Comparison of ENCODE assay signal across 8 mouse cellular contexts in the genomic region with DNA sequence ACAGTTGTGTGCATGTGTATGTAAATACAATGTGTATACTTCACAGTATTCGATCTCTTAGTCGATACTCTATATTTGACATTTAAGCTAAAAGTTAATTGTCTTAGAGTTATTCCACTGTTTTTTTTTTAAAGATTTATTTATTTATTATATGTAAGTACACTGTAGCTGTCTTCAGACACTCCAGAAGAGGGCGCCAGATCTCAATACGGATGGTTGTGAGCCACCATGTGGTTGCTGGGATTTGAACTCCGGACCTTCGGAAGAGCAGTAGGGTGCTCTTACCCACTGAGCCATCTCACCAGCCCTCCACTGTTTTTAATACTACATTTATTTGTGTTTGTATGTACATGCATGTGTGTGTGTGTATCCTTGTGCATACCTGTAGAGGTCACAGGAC. TPM values are rescaled to one million over a fixed set of nuclear protein-coding genes. Genes with fewer than 3 reads are reported as not detected.
A peak's percentile ranks its signal among the peaks of the same experiment; 100 is the strongest.
DNase-seq lines count a peak whose midpoint lies in the region; ATAC-seq and TF ChIP-seq lines count a peak whose summit lies in the region.
"Not testable (repeated sequence)": the region's sequence is repeated elsewhere in the genome, so short reads cannot be mapped to it uniquely, and the experiment has no call there.

No protein-coding gene starts in this region.

- not testable (repeated sequence) for TF ChIP-seq EP300 in CH12.LX (IDR thresholded peaks at IDR 0.05; ENCODE audit: low read length); heart, adult 2 months (IDR thresholded peaks at IDR 0.05; ENCODE audit: insufficient read depth, low read depth, low read length); liver, embryonic 14.5 days (IDR thresholded peaks at IDR 0.05; ENCODE audit: low read depth); stomach, postnatal 0 days (optimal IDR thresholded peaks at IDR 0.05)

- in situ Hi-C loops in CH12.LX (cut with MboI; ENCODE audit: low pct_ligation_motif_present, low pct_unique_long_range_greater_than_20kb, low sequenced_read_pairs) = not testable (repeated sequence)

- not testable (repeated sequence) for H3K79me2 ChIP-seq in CH12.LX (replicated peaks; ENCODE audit: control insufficient read depth, extremely low read depth, insufficient read depth, poor library complexity, severe bottlenecking); heart, adult 2 months (replicated peaks; ENCODE audit: control insufficient read depth, insufficient read depth, low read length)
- peaks cover 39% of the 10 kb centered on the region for H3K79me2 ChIP-seq in macrophage (ENCODE audit: inconsistent target)

- not testable (repeated sequence) for H3K9me3 ChIP-seq in CH12.LX (replicated peaks; ENCODE audit: low read length); liver, embryonic 14.5 days (ENCODE audit: control insufficient read depth, low read length); stomach, postnatal 0 days (ENCODE audit: control insufficient read depth, low read length)

- not testable (repeated sequence) for TF ChIP-seq RAD21 in CH12.LX (IDR thresholded peaks at IDR 0.05; ENCODE audit: low read depth, low read length)

- H3K27me3 ChIP-seq in CH12.LX (replicated peaks); heart, adult 2 months (ENCODE audit: control insufficient read depth, insufficient read depth, low read length); kidney, adult 2 months (replicated peaks; ENCODE audit: control insufficient read depth, insufficient read depth, low read length); liver, embryonic 14.5 days (ENCODE audit: control insufficient read depth, insufficient read depth, low read length); stomach, postnatal 0 days (ENCODE audit: control insufficient read depth, insufficient read depth, low read length): not testable (repeated sequence)

- H3K4me2 ChIP-seq in CH12.LX (ENCODE audit: insufficient read depth, low read depth, poor library complexity, severe bottlenecking); liver, embryonic 14.5 days (ENCODE audit: low read depth); stomach, postnatal 0 days (replicated peaks; ENCODE audit: low read depth): not testable (repeated sequence)

- peak overlapping the region in 1 of 3 experiments; percentile 52 for H3K4me3 ChIP-seq in CH12.LX (replicated peaks in 1 of 3; ENCODE audit: low read depth in 2 of 3, low read length in 2 of 3, poor library complexity in 1 of 3)
- not testable (repeated sequence) for H3K4me3 ChIP-seq in brown adipose tissue, adult 24 weeks (ENCODE audit: insufficient read depth, low read depth, low read length); heart, adult 2 months; kidney, adult 2 months (ENCODE audit: insufficient read depth, low read depth, low read length); layer of hippocampus, adult 2 months; liver, embryonic 14.5 days (ENCODE audit: insufficient read depth in 1 of 2, low read depth in 2 of 2, low read length in 2 of 2); macrophage (ENCODE audit: inconsistent target); stomach, postnatal 0 days (ENCODE audit: low read depth, low read length)

- not testable (repeated sequence) for ATAC-seq in liver, embryonic 14.5 days (ENCODE audit: insufficient read depth); stomach, postnatal 0 days (ENCODE audit: low FRiP score, low TSS enrichment)

- not testable (repeated sequence) for H3K27ac ChIP-seq in CH12.LX (ENCODE audit: insufficient read depth, low read depth); heart, adult 2 months; liver, embryonic 14.5 days
- H3K27ac ChIP-seq in brown adipose tissue, adult 24 weeks (replicated peaks; ENCODE audit: low read depth, low read length) = 0 out of 2 replicates have a peak overlapping the region, but pooled peaks have one; percentile 47
- H3K27ac ChIP-seq in kidney, adult 2 months (ENCODE audit: insufficient read depth, low read depth, low read length) = peak overlapping the region; percentile 77
- peak overlapping the region; percentile 77 for H3K27ac ChIP-seq in layer of hippocampus, adult 2 months
- peak overlapping the region; percentile 66 for H3K27ac ChIP-seq in macrophage
- H3K27ac ChIP-seq in stomach, postnatal 0 days (replicated peaks) = peak overlapping the region; percentile 53; the same call in 1 of the 2 replicates

- not testable (repeated sequence) for TF ChIP-seq POLR2A in CH12.LX (IDR thresholded peaks at IDR 0.05; ENCODE audit: low read depth, low read length); heart, adult 2 months (IDR thresholded peaks at IDR 0.05; ENCODE audit: insufficient read depth, low read depth, low read length); kidney, adult 2 months (IDR thresholded peaks at IDR 0.05; ENCODE audit: low read depth, low read length)

- peak; percentile 6 to 40; a peak in 2 of 4 replicates for TF ChIP-seq CTCF in CH12.LX (conservative IDR thresholded peaks at IDR 0.05 in 1 of 2, IDR thresholded peaks at IDR 0.05 in 1 of 2; ENCODE audit: low read depth in 2 of 2, low read length in 2 of 2)
- TF ChIP-seq CTCF in heart, adult 2 months (IDR thresholded peaks at IDR 0.05) = peak; percentile 56
- TF ChIP-seq CTCF in kidney, adult 2 months (conservative IDR thresholded peaks at IDR 0.05; ENCODE audit: insufficient read depth, insufficient read length, low read depth, low read length) = not testable (repeated sequence)
- TF ChIP-seq CTCF in layer of hippocampus, adult 2 months (conservative IDR thresholded peaks at IDR 0.05) = peak; percentile 62
- peak; percentile 31; the same call in 1 of the 2 replicates for TF ChIP-seq CTCF in liver, embryonic 14.5 days (IDR thresholded peaks at IDR 0.05; ENCODE audit: low read depth)
- TF ChIP-seq CTCF in stomach, postnatal 0 days (IDR thresholded peaks at IDR 0.05; ENCODE audit: low read depth) = peak; percentile 53

- peaks cover 2 to 34% of the 10 kb centered on the region in 2 experiments; a peak in 3 of 4 replicates for H3K4me1 ChIP-seq in CH12.LX (ENCODE audit: control insufficient read depth in 1 of 2, insufficient read depth in 2 of 2)
- H3K4me1 ChIP-seq in brown adipose tissue, adult 24 weeks (ENCODE audit: control insufficient read depth, insufficient read depth, insufficient read length, low read length); heart, adult 2 months (ENCODE audit: control insufficient read depth, insufficient read depth, low read length); kidney, adult 2 months (ENCODE audit: control insufficient read depth, insufficient read depth, low read length); liver, embryonic 14.5 days (replicated peaks; ENCODE audit: control insufficient read depth in 2 of 2, insufficient read depth in 2 of 2, low read length in 1 of 2); stomach, postnatal 0 days (replicated peaks; ENCODE audit: control insufficient read depth, insufficient read depth): not testable (repeated sequence)

- H3K36me3 ChIP-seq in CH12.LX (replicated peaks in 1 of 2; ENCODE audit: control insufficient read depth in 1 of 2, insufficient read depth in 1 of 2, low read length in 1 of 2); heart, adult 2 months (ENCODE audit: control insufficient read depth, insufficient read depth, low read length); kidney, adult 2 months (ENCODE audit: control insufficient read depth, insufficient read depth, low read length); liver, embryonic 14.5 days (replicated peaks; ENCODE audit: control insufficient read depth, insufficient read depth, low read depth); macrophage (ENCODE audit: inconsistent target); stomach, postnatal 0 days (ENCODE audit: control insufficient read depth, insufficient read depth, low read length): not testable (repeated sequence)

- not testable (repeated sequence) for DNase-seq in CH12.LX (ENCODE audit: extremely low read depth); heart, adult 2 months; kidney, adult 2 months; layer of hippocampus, adult 2 months (ENCODE audit: low spot score in 2 of 2); liver, embryonic 14.5 days (ENCODE audit: low read depth in 3 of 3, low spot score in 3 of 3); stomach, postnatal 0 days (ENCODE audit: low spot score)

- intact Hi-C loops in heart, adult 2 months (cut with DNase I) = not testable (repeated sequence)

- WGBS in heart, adult 2 months = 86% methylated on average over 6 of the region's 6 CpGs
- WGBS in kidney, adult 2 months = 76% methylated on average over 6 of the region's 6 CpGs
- 62% methylated on average over 6 of the region's 6 CpGs for WGBS in liver, embryonic 14.5 days (ENCODE audit: insufficient replicate concordance)
- 83% methylated on average over 6 of the region's 6 CpGs for WGBS in macrophage (ENCODE audit: missing documents)
- WGBS in stomach, postnatal 0 days = 74% methylated on average over 6 of the region's 6 CpGs

- dilution Hi-C loops in CH12.LX (cut with MboI; ENCODE audit: extremely low pct_ligation_motif_present, extremely low pct_unique_long_range_greater_than_20kb, low sequenced_read_pairs) = not testable (repeated sequence)

- H3K9ac ChIP-seq in CH12.LX (ENCODE audit: insufficient read depth, low read depth); heart, adult 2 months (ENCODE audit: low read depth, low read length); liver, embryonic 14.5 days (replicated peaks); stomach, postnatal 0 days (ENCODE audit: low read length): not testable (repeated sequence)

RNA-seq across cellular contexts. Expression of a gene that starts 4.0 kb away (rescaled TPM):
- 1,079 and 1,089 TPM in 2 replicates for total RNA-seq in CH12.LX (2012; rRNA removed)
- 249 and 299 TPM in 2 replicates for total RNA-seq in CH12.LX (2014; rRNA removed)
- 181 and 204 TPM in 2 replicates for polyA plus RNA-seq in CH12.LX (2012; ENCODE audit: insufficient read length, low read depth)
- polyA plus RNA-seq in brown adipose tissue, adult 24 weeks (2012; ENCODE audit: insufficient read depth, insufficient read length, missing spikeins) = 41.7 and 53.1 TPM in 2 replicates
- 10 to 100 TPM; 26.0 to 28.0 TPM for total RNA-seq in heart, adult 2 months (2021)
- 5.8 and 13.6 TPM in 2 replicates for polyA plus RNA-seq in heart, adult 2 months (2012; rRNA removed)
- 8.9 and 11.5 TPM in 2 replicates for polyA plus RNA-seq in kidney, adult 2 months (2012; rRNA removed)
- 10 to 100 TPM; 33.2 to 33.5 TPM for total RNA-seq in layer of hippocampus, adult 2 months (2021)
- 33.8 and 57.4 TPM in 2 replicates for polyA plus RNA-seq in liver, embryonic 14.5 days (2012; rRNA removed)
- polyA plus RNA-seq in liver, embryonic 14.5 days (2014; fragmentation: Nextera tagmentation; extraction: Ambion mirVana) = 29.6 TPM in 2 replicates
- 100 to 1,000 TPM; 356 to 868 (median 559) TPM for total RNA-seq in macrophage (2018; cell fraction: chromatin; rRNA removed)
- 100 to 1,000 TPM in 3 of 26 experiments, 10 to 100 TPM in 23; 26.5 to 123 (median 52.2) TPM for total RNA-seq in macrophage (2018; cell fraction: cytosol; rRNA removed)
- 100 to 1,000 TPM; 227 to 771 (median 391) TPM for total RNA-seq in macrophage (2018; cell fraction: nucleus; rRNA removed)
- 35.7 to 117 TPM (median 46.4 TPM) in 3 replicates for polyA plus RNA-seq in macrophage (2018)
- 39.1 and 41.1 TPM in 2 replicates for polyA plus RNA-seq in stomach, postnatal 0 days (2015; fragmentation: Nextera tagmentation; extraction: Ambion mirVana)

RNA-seq across cellular contexts. Expression of a gene that starts 4.2 kb away (rescaled TPM):
- total RNA-seq in CH12.LX (2012; rRNA removed) (5.0 and 5.3 TPM in 2 replicates), CH12.LX (2014; rRNA removed) (10.9 and 12.0 TPM in 2 replicates)
- polyA plus RNA-seq in CH12.LX (2012; ENCODE audit: insufficient read length, low read depth) (20.2 and 22.4 TPM in 2 replicates), macrophage (2018) (30.8 to 111 TPM (median 39.1 TPM) in 3 replicates)
- 370 and 448 TPM in 2 replicates for polyA plus RNA-seq in brown adipose tissue, adult 24 weeks (2012; ENCODE audit: insufficient read depth, insufficient read length, missing spikeins)
- 1 to 10 TPM; 4.9 to 5.7 TPM for total RNA-seq in heart, adult 2 months (2021)
- polyA plus RNA-seq in heart, adult 2 months (2012; rRNA removed) = 8.1 and 12.3 TPM in 2 replicates
- 137 and 184 TPM in 2 replicates for polyA plus RNA-seq in kidney, adult 2 months (2012; rRNA removed)
- 10 to 100 TPM; 17.2 to 20.0 TPM for total RNA-seq in layer of hippocampus, adult 2 months (2021)
- polyA plus RNA-seq in liver, embryonic 14.5 days (2012; rRNA removed) = 4.0 and 5.9 TPM in 2 replicates
- polyA plus RNA-seq in liver, embryonic 14.5 days (2014; fragmentation: Nextera tagmentation; extraction: Ambion mirVana) = 2.3 and 2.7 TPM in 2 replicates
- 10 to 100 TPM in 18 of 26 experiments, 1 to 10 TPM in 8; 3.3 to 79.2 (median 26.6) TPM for total RNA-seq in macrophage (2018; cell fraction: chromatin; rRNA removed)
- total RNA-seq in macrophage (2018; cell fraction: cytosol; rRNA removed) = 10 to 100 TPM; 19.8 to 45.8 (median 29.2) TPM
- total RNA-seq in macrophage (2018; cell fraction: nucleus; rRNA removed) = 10 to 100 TPM; 10.0 to 98.8 (median 20.2) TPM
- polyA plus RNA-seq in stomach, postnatal 0 days (2015; fragmentation: Nextera tagmentation; extraction: Ambion mirVana) = 6.6 and 6.7 TPM in 2 replicates

RNA-seq across cellular contexts. Expression of a gene that starts 22.3 kb away (rescaled TPM):
- total RNA-seq in CH12.LX (2012; rRNA removed) (35.5 and 39.7 TPM in 2 replicates), CH12.LX (2014; rRNA removed) (59.8 and 70.7 TPM in 2 replicates)
- polyA plus RNA-seq in CH12.LX (2012; ENCODE audit: insufficient read length, low read depth) (57.0 and 58.6 TPM in 2 replicates), macrophage (2018) (19.5 to 27.1 TPM (median 22.9 TPM) in 3 replicates)
- polyA plus RNA-seq in brown adipose tissue, adult 24 weeks (2012; ENCODE audit: insufficient read depth, insufficient read length, missing spikeins) = 25.8 and 28.0 TPM in 2 replicates
- total RNA-seq in heart, adult 2 months (2021) = 10 to 100 TPM; 14.3 to 14.6 TPM
- polyA plus RNA-seq in heart, adult 2 months (2012; rRNA removed) = 10.3 and 13.6 TPM in 2 replicates
- polyA plus RNA-seq in kidney, adult 2 months (2012; rRNA removed) = 20.5 and 21.3 TPM in 2 replicates
- total RNA-seq in layer of hippocampus, adult 2 months (2021) = 10 to 100 TPM; 36.2 to 41.9 TPM
- 9.6 and 15.0 TPM in 2 replicates for polyA plus RNA-seq in liver, embryonic 14.5 days (2012; rRNA removed)
- 15.8 and 17.2 TPM in 2 replicates for polyA plus RNA-seq in liver, embryonic 14.5 days (2014; fragmentation: Nextera tagmentation; extraction: Ambion mirVana)
- 10 to 100 TPM in 25 of 26 experiments, 1 to 10 TPM in 1; 7.0 to 44.4 (median 27.0) TPM for total RNA-seq in macrophage (2018; cell fraction: chromatin; rRNA removed)
- 10 to 100 TPM in 24 of 26 experiments, 1 to 10 TPM in 2; 9.3 to 25.8 (median 16.5) TPM for total RNA-seq in macrophage (2018; cell fraction: cytosol; rRNA removed)
- total RNA-seq in macrophage (2018; cell fraction: nucleus; rRNA removed) = 10 to 100 TPM; 10.5 to 39.8 (median 23.1) TPM
- polyA plus RNA-seq in stomach, postnatal 0 days (2015; fragmentation: Nextera tagmentation; extraction: Ambion mirVana) = 18.5 and 20.0 TPM in 2 replicates

RNA-seq across cellular contexts. Expression of a gene that starts 55.6 kb away (rescaled TPM):
- total RNA-seq in CH12.LX (2012; rRNA removed) (20.4 and 23.8 TPM in 2 replicates), CH12.LX (2014; rRNA removed) (27.1 and 27.2 TPM in 2 replicates)
- polyA plus RNA-seq in CH12.LX (2012; ENCODE audit: insufficient read length, low read depth) (29.9 and 31.4 TPM in 2 replicates), macrophage (2018) (9.1 to 9.7 TPM (median 9.3 TPM) in 3 replicates)
- polyA plus RNA-seq in brown adipose tissue, adult 24 weeks (2012; ENCODE audit: insufficient read depth, insufficient read length, missing spikeins) = 5.1 and 5.7 TPM in 2 replicates
- total RNA-seq in heart, adult 2 months (2021) = 1 to 10 TPM; 5.8 to 8.5 TPM
- polyA plus RNA-seq in heart, adult 2 months (2012; rRNA removed) = 3.0 and 4.1 TPM in 2 replicates
- 2.9 and 3.1 TPM in 2 replicates for polyA plus RNA-seq in kidney, adult 2 months (2012; rRNA removed)
- 10 to 100 TPM; 23.1 to 24.6 TPM for total RNA-seq in layer of hippocampus, adult 2 months (2021)
- 10.4 and 15.7 TPM in 2 replicates for polyA plus RNA-seq in liver, embryonic 14.5 days (2012; rRNA removed)
- 9.5 and 9.6 TPM in 2 replicates for polyA plus RNA-seq in liver, embryonic 14.5 days (2014; fragmentation: Nextera tagmentation; extraction: Ambion mirVana)
- total RNA-seq in macrophage (2018; cell fraction: chromatin; rRNA removed) = 100 to 1,000 TPM in 11 of 26 experiments, 10 to 100 TPM in 15; 21.4 to 135 (median 93.0) TPM
- total RNA-seq in macrophage (2018; cell fraction: cytosol; rRNA removed) = 10 to 100 TPM in 10 of 26 experiments, 1 to 10 TPM in 16; 4.0 to 12.7 (median 9.0) TPM
- total RNA-seq in macrophage (2018; cell fraction: nucleus; rRNA removed) = 100 to 1,000 TPM in 1 of 26 experiments, 10 to 100 TPM in 25; 14.6 to 100 (median 38.0) TPM
- polyA plus RNA-seq in stomach, postnatal 0 days (2015; fragmentation: Nextera tagmentation; extraction: Ambion mirVana) = 4.4 and 4.6 TPM in 2 replicates
